Mouse (Mus musculus) lung, embryonic 15.5 days (tissue): ENCODE data around the gene Fsd1l. TPM values are rescaled to one million over a fixed set of nuclear protein-coding genes. Genes with fewer than 3 reads are reported as not detected.
"Not testable (repeated sequence)": the region's sequence is repeated elsewhere in the genome, so short reads cannot be mapped to it uniquely, and the experiment has no call there.

Experiments used
- ATAC-seq: fragments of 200-750 bp; cut with Nextera tagmentation; 2 replicates; pipeline ENCODE4 v1.8.0; 2017; ENCODE audit warnings: moderate number of reproducible peaks, borderline replicate concordance; ENCODE audit not compliant: low FRiP score, low TSS enrichment; ENCODE audit errors: extremely low read depth
- H3K27ac ChIP-seq: fragments of 300-500 bp; sonication (generic); 2 replicates; pipeline ENCODE4 v1.5.1; 2015; ENCODE audit warnings: moderate library complexity, mild to moderate bottlenecking, inconsistent platforms
- H3K27me3 ChIP-seq: fragments of 300-500 bp; sonication (generic); 2 replicates; pipeline ENCODE4 v1.6.1; 2015; ENCODE audit warnings: inconsistent platforms
- H3K36me3 ChIP-seq: fragments of 300-500 bp; sonication (generic); 2 replicates; pipeline ENCODE4 v1.6.1; 2015; ENCODE audit warnings: inconsistent platforms
- H3K4me1 ChIP-seq: fragments of 300-500 bp; sonication (generic); 2 replicates; pipeline ENCODE4 v1.6.1; 2015; ENCODE audit warnings: inconsistent platforms
- H3K4me2 ChIP-seq: fragments of 300-500 bp; sonication (generic); 2 replicates; pipeline ENCODE4 v1.6.1; 2015; ENCODE audit warnings: inconsistent platforms, mild to moderate bottlenecking, moderate library complexity
- H3K4me3 ChIP-seq: fragments of 300-500 bp; sonication (generic); 2 replicates; pipeline ENCODE4 v1.5.1; 2015; ENCODE audit warnings: mild to moderate bottlenecking, inconsistent platforms
- H3K9ac ChIP-seq: fragments of 300-500 bp; sonication (generic); 2 replicates; pipeline ENCODE4 v1.6.1; 2015; ENCODE audit warnings: inconsistent platforms
- H3K9me3 ChIP-seq: fragments of 300-500 bp; sonication (generic); 2 replicates; pipeline ENCODE4 v1.6.1; 2016; ENCODE audit warnings: inconsistent platforms
- WGBS: fragments of 180-500 bp; shearing (Covaris S2); methylation state at CpG from one replicate; pipeline ENCODE4 v1.1.7; 2015; 5-methylcytosine and 5-hydroxymethylcytosine counted together
- polyA plus RNA-seq: library from polyadenylated mRNA; unstranded; fragments of >200 nt; fragmentation: Nextera tagmentation; extraction: Ambion mirVana; gene quantifications from 2 replicates; pipeline ENCODE4 v1.2.1, GENCODE M21; 2015

The Fsd1l gene
- polyA plus RNA-seq, 1 experiment from 2014 or later: 9.1 TPM

DNA sequence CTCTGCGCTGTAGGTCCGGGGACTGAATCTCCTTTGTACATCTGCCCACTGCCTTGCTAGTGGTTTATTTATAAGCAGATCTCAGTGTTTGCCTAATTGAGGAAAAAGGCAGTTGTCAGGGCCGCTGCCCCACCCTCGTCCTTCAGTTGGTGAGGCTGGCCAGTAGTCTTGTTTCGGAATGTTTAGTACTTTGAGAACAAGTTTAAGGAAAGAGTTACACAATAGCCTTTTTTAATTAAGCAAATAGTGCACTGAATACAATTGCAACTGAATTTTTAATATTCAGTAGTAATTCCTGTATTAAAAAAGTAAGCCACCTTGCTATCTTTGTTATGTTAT is 709 bp downstream of the Fsd1l start:
- Histone ChIP-seq H3K4me3 (peak overlapping the region; percentile 84), H3K9me3 (no peaks in the 10 kb centered on the region), H3K4me2 (peak overlapping the region; percentile 84), H3K27me3 (no peaks in the 10 kb centered on the region), H3K27ac (peak overlapping the region; percentile 57), H3K9ac (peak overlapping the region; percentile 70), H3K4me1 (peaks cover 6% of the 10 kb centered on the region), H3K36me3 (no peaks in the 10 kb centered on the region)
- ATAC-seq: no peak
- WGBS: 2% methylated on average over 5 of the region's 5 CpGs

DNA sequence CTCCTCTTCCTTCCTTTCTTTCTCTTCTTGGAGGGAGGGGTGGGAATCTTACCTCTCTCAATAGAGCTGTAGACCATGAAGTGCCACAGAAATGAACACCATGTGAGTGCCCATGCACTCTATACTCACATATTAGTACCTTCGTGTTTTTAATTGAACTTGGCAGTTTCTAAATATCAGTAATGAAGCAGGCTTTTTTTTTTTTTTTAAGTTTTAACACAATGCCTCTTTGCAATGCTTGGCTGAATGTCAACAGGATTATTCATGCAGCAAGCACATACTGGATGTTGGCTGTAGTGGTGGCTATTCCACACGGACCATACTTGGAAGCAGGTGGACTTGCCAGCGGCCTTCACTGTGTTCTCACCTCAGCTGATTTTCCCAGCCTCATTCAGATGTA is 4.1 kb downstream of the Fsd1l start:
- Histone ChIP-seq H3K4me2 (no peak overlapping the region), H3K27ac (no peak overlapping the region), H3K4me1 (peaks cover 13% of the 10 kb centered on the region), H3K27me3 (no peaks in the 10 kb centered on the region), H3K4me3 (no peak overlapping the region), H3K36me3 (no peaks in the 10 kb centered on the region), H3K9ac (no peak overlapping the region), H3K9me3 (no peaks in the 10 kb centered on the region)
- WGBS: 78% methylated on average over 3 of the region's 3 CpGs
- ATAC-seq: no peak

DNA sequence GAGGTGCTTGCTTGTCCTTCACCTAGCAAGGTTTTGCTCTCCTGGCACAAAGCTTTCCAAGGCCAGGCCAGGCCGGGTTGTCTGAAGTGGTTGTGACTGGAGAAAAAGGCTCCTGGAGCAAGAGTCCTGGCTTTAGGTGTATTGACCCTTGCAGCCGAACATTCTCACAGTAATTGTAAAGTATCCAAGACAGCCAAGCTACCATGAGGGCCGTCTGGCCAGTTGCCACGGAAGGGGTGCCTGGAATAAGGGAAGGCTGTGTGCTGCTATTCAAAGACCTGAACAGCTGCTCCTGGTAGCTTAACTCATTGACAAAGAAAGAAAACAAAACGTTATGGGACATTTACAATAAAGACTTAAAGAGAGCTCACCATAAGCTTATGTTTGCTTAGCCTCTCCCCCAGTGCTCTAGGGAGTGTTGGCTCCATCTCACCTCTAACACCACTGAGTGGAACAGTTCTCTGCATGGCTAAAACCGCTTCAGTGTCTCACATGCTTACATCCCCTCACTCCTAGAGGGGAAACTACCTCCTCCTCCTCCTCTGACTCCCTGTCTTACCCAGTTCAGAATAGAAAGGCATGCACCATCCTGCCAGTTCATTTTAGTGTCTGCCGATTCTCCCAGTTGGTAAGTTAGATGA is 6.1 kb downstream of the Fsd1l start:
- Histone ChIP-seq H3K27ac (0 out of 2 replicates have a peak overlapping the region, but pooled peaks have one; percentile 8), H3K9ac (no peak overlapping the region), H3K4me1 (peaks cover 11% of the 10 kb centered on the region), H3K9me3 (0 out of 2 replicates have a peak, but pooled peaks cover 9% of the 10 kb centered on the region), H3K4me2 (no peak overlapping the region), H3K4me3 (no peak overlapping the region), H3K27me3 (no peaks in the 10 kb centered on the region), H3K36me3 (peaks cover 4% of the 10 kb centered on the region; the same call in 1 of the 2 replicates)
- WGBS: 48% methylated on average over 7 of the region's 7 CpGs
- ATAC-seq: peak; percentile 42; the same call in 1 of the 2 replicates

DNA sequence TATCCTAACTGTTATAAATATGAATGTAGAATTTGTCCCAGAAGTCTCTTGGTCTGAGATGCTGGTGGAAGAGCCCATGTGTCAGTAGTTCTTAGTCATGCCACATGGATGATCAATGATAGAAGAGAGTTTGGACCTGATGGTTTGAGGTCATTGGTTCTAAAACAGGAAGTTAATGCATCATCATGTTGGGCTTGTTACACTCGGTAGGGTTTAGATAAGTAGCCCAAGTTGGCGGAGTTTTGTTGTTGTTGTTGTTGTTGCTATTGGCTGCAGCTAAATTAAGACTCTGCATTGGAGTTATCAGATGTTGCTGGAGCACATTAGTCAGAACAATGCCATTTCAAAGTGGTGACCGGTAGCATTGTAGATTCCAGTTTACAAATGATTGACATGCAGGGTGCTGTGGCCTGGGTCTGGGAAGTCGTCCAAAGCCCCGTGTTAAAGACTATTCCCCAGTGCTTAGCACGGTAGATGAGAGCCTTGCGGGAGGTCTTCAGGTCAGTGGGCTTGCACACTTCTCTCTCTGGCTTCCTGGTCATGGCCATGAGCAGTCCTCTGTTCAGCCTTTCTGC is 7.4 kb downstream of the Fsd1l start:
- Histone ChIP-seq H3K4me3 (no peak overlapping the region), H3K4me2 (no peak overlapping the region), H3K4me1 (peaks cover 8% of the 10 kb centered on the region; the same call in 1 of the 2 replicates), H3K27ac (no peak overlapping the region), H3K36me3 (peaks cover 4% of the 10 kb centered on the region; the same call in 1 of the 2 replicates), H3K9me3 (0 out of 2 replicates have a peak, but pooled peaks cover 9% of the 10 kb centered on the region), H3K9ac (no peak overlapping the region), H3K27me3 (no peaks in the 10 kb centered on the region)
- ATAC-seq: no peak
- 74% methylated on average over 7 of the region's 7 CpGs for WGBS

DNA sequence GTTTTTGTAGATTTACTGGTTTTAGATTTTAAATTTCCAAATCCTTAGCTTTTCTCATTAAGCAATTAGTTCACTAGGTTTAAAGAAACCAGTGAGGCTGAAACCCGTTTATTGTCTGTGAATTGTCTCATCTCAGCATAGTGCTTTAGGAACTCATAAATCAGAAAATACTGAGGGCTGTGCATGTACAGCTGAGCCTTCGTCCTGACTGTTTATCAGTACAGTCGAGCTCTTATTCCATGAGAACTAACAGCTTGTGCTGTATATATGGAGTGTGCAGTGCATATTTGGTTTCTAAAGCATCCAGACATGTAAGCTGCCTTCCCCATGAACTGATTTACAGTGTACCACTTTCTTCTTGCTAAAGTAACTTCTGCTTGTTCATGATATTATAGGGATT is 26.8 kb downstream of the Fsd1l start:
- Histone ChIP-seq H3K27ac (no peak overlapping the region), H3K9ac (no peak overlapping the region), H3K4me2 (no peak overlapping the region), H3K4me1 (no peaks in the 10 kb centered on the region), H3K9me3 (no peaks in the 10 kb centered on the region), H3K36me3 (peaks cover 4% of the 10 kb centered on the region; the same call in 1 of the 2 replicates), H3K27me3 (no peaks in the 10 kb centered on the region), H3K4me3 (no peak overlapping the region)
- 45% methylated on average over 3 of the region's 3 CpGs for whole genome bisulfite sequencing
- no peak for ATAC-seq

DNA sequence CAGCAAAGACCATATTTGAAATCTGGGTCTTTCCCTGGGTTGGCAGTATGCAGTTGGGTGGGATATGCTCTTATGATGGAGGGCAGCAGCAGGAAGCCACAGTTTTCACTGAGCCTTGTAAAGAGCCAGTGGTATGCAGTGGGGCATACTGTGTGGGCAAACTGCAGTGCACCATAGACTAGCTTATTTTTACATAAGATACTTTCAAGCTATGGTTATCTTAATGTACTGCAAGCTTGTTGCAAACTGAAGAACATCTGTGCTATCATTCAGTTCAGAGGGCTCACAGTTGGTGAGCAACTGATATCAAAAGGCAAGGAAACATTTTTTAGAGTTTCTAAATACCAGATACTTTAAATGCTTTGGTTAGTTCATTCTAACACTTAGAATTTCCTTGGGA is 29.4 kb downstream of the Fsd1l start:
- no peaks in the 10 kb centered on the region for H3K4me1 ChIP-seq
- no peak for ATAC-seq
- H3K4me3 ChIP-seq: no peak overlapping the region

DNA sequence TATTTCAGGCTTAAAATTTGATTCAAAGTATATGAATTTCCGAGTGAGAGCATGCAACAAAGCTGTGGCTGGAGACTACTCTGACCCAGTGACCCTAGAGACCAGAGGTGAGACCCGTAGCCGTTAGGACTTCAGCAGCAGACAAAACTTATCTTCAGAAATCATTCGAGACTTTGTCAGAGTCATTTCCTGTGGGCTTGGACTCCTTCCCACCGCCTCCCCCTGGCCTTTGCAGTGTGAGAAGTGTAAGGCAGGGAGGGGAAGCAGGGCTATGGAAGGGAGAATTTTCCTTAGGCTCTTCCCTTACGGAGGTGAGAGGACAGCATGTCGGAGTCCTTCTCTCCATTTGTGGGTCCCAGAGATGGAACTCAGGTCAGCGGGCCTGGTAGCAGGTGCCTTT is 50.8 kb downstream of the Fsd1l start:
- Histone ChIP-seq H3K4me1 (no peaks in the 10 kb centered on the region), H3K4me3 (no peak overlapping the region), H3K27me3 (no peaks in the 10 kb centered on the region), H3K9me3 (no peaks in the 10 kb centered on the region), H3K9ac (no peak overlapping the region), H3K36me3 (peaks cover 9% of the 10 kb centered on the region; the same call in 1 of the 2 replicates), H3K4me2 (no peak overlapping the region), H3K27ac (no peak overlapping the region)
- WGBS: 69% methylated on average over 8 of the region's 8 CpGs
- no peak for ATAC-seq

More for the DNA sequence above, 29.4 kb downstream of the Fsd1l start:
- Histone ChIP-seq H3K27ac (no peak overlapping the region), H3K27me3 (no peaks in the 10 kb centered on the region), H3K36me3 (no peaks in the 10 kb centered on the region), H3K9ac (no peak overlapping the region), H3K9me3 (no peaks in the 10 kb centered on the region), H3K4me2 (no peak overlapping the region)

DNA sequence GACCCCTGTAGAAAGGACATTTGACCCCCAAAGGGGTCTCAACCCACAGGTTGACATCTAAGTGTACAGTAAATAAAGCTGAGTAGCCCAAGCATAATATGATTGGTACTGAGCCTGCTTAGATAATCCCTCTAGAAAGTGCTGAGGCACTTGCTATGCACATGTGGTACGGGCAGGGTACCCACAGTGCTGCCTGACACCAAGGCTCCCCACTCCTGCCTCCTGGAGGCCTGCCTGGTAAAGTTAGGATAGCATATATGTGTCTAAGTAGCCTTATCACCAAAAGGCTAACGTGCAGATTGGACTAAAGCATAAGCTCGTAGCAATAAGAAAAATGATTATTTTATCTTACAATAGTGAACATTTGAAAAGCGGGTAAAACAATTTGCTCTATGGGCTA is 57.7 kb downstream of the Fsd1l start:
- H3K27ac ChIP-seq: no peak overlapping the region
- H3K27me3 ChIP-seq: no peaks in the 10 kb centered on the region
- no peaks in the 10 kb centered on the region for H3K4me1 ChIP-seq
- H3K9ac ChIP-seq: no peak overlapping the region
- H3K9me3 ChIP-seq: no peaks in the 10 kb centered on the region
- WGBS: 77% methylated on average over 4 of the region's 4 CpGs
- H3K36me3 ChIP-seq: 0 out of 2 replicates have a peak, but pooled peaks cover 3% of the 10 kb centered on the region
- no peak overlapping the region for H3K4me2 ChIP-seq
- no peak overlapping the region for H3K4me3 ChIP-seq
- no peak for ATAC-seq

DNA sequence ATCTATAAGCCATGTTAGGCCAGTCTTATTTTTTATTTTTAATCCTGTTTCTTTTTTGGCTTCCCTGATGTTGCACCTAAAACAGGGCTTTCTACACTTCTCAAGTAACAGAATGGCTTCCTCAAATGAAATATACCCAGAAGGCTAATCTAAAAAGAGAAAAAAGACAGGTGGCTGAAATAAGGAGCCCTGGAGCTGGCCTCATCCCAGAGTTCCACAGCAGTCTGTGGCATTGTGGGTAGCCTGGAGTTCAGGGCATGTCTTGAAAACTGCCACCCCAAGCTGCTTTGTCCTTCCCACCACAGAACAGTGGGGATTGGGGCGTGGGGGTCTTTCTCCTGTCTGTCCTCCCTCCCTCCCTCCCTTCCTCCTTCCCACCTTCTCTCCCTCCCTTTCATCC is 60.1 kb downstream of the Fsd1l start:
- Histone ChIP-seq H3K4me3 (no peak overlapping the region), H3K4me2 (no peak overlapping the region), H3K4me1 (no peaks in the 10 kb centered on the region), H3K9me3 (no peaks in the 10 kb centered on the region), H3K27ac (no peak overlapping the region), H3K36me3 (no peaks in the 10 kb centered on the region), H3K9ac (no peak overlapping the region), H3K27me3 (no peaks in the 10 kb centered on the region)
- 80% methylated on average over 1 of the region's 1 CpGs for WGBS
- no peak for ATAC-seq

DNA sequence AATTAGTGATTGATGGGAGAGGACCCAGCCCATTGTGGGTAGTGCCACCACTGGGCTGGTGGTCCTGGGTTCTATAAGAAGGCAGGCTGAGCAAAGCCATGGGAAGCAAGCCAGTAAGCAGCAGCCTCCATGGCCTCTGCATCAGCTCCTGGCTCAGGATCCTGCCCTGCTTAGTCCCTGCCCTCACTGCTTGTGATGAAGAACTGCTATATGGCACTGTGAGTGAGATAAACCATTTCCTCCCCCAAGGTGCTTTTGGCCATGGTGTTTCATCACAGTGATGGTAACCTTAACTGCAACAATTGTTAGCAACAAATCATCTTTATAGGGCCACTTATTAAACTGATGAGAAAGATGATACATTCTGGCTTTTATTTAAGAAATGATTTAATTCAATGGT is 77.9 kb downstream of the Fsd1l start:
- H3K4me3 ChIP-seq, H3K4me1 ChIP-seq, H3K36me3 ChIP-seq, H3K9ac ChIP-seq, H3K4me2 ChIP-seq, ATAC-seq, H3K27ac ChIP-seq, H3K27me3 ChIP-seq, H3K9me3 ChIP-seq: not testable (repeated sequence)

DNA sequence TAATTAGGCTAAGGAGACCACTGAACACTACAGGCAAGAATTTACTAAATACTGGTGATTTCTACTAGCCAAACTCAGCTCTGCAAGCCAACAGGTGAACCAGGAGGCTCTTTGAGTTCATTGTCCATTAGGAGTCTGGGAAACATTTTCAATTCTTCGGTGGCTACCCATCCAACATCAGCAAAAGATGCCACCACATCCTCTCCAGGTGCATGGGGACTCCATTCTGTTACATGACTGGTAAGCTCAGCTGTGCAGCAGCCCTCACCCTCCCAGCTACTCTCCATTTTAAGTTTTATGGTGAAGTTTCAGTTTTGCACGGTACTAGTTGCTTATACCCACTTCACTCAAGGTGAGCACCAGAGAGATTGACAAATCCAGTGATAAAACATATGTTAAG is 78.8 kb downstream of the Fsd1l start:
- Histone ChIP-seq H3K4me3 (no peak overlapping the region), H3K4me1 (peaks cover 4% of the 10 kb centered on the region), H3K9ac (no peak overlapping the region), H3K4me2 (no peak overlapping the region), H3K36me3 (no peaks in the 10 kb centered on the region), H3K27me3 (no peaks in the 10 kb centered on the region), H3K27ac (no peak overlapping the region), H3K9me3 (no peaks in the 10 kb centered on the region)
- ATAC-seq: no peak
- WGBS: 70% methylated on average over 2 of the region's 2 CpGs

DNA sequence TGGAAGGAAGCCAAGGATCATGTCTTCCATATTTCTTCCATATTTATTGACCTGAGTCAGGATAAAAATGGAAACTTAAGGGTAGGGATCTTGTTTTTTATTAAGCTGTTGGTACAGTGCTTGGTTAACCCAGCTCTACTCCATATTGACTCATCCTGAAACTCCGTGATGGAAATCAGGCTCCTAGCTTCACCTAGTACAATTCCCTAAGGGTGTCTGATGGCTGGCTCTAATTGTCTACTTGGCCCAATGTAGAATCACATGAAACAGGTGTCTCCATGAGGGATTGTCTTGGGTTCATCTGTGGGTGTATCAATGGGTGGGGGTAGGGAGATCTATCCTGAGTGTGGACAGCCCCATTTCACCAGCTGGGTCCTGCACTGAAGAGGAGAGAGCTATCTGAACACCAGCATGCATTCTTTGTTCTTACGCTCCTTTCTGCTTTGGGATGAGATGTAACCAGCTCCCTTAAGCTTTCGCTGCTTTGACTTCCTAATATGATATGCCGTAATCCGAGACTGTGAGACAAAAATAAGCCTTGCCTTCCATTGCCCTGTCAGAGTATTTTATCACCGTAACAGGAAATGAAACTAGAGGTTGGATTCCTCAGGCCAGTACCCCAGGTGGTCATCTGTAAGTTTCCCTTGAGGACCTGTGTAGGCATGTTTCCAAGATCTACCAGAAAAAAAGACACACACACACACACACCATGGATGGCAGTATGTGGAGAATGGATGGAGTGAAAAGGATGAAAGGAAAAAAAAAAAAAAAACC is 79.5 kb downstream of the Fsd1l start:
- H3K9me3 ChIP-seq: no peaks in the 10 kb centered on the region
- H3K4me2 ChIP-seq: no peak overlapping the region
- H3K9ac ChIP-seq: no peak overlapping the region
- no peaks in the 10 kb centered on the region for H3K36me3 ChIP-seq
- peaks cover 8% of the 10 kb centered on the region for H3K4me1 ChIP-seq
- no peak overlapping the region for H3K4me3 ChIP-seq
- 80% methylated on average over 6 of the region's 6 CpGs for WGBS
- ATAC-seq: no peak
- no peaks in the 10 kb centered on the region for H3K27me3 ChIP-seq
- no peak overlapping the region for H3K27ac ChIP-seq
